Mouse (Mus musculus) mouse trophoblast stem cell (cell line): ENCODE measurements around the gene Gm20388.

Experiments
- in situ Hi-C, 2 experiments: fragments of 300-500 bp; cut with MseI, MboI; formaldehyde crosslinking; loops; 2 replicates in 1 of 2; 3 replicates in 1 of 2; pipeline ENCODE4 v1.15.1; 2025

Gene Gm20388

GRCm38 (mm10) chr8:123701952-123702587, 3791.4 kb downstream of the Gm20388 start:
- in situ Hi-C loops, result no loop called here

GRCm38 (mm10) chr8:123705376-123705775, 3794.7 kb downstream of the Gm20388 start:
- in situ Hi-C loops, result no loop called here

- in situ Hi-C loops, result no loop called here
Observed at GRCm38 (mm10) chr8:123707137-123707536, 3796.5 kb downstream of the Gm20388 start.

- in situ Hi-C loops, result no loop called here
Observed at GRCm38 (mm10) chr8:123708729-123709128, 3798.1 kb downstream of the Gm20388 start.

GRCm38 (mm10) chr8:123710335-123710734, 3799.7 kb downstream of the Gm20388 start:
- in situ Hi-C loops, result no loop called here

GRCm38 (mm10) chr8:123714451-123714850, 3803.8 kb downstream of the Gm20388 start:
- in situ Hi-C loops, result no loop called here

GRCm38 (mm10) chr8:123715916-123716592, 3805.4 kb downstream of the Gm20388 start:
- in situ Hi-C loops, result loop anchor here in 1 of 2 experiments (5.0 kb wide), 1 partner anchor 41 kb away; no protein-coding TSS in a partner anchor

GRCm38 (mm10) chr8:123717104-123717503, 3806.5 kb downstream of the Gm20388 start:
- in situ Hi-C loops, result loop anchor here in 1 of 2 experiments (5.0 kb wide), 1 partner anchor 40 kb away; no protein-coding TSS in a partner anchor

- in situ Hi-C loops, result loop anchor here in 1 of 2 experiments (5.0 kb wide), 1 partner anchor 39 kb away; no protein-coding TSS in a partner anchor
Observed at GRCm38 (mm10) chr8:123717516-123718490, 3807.2 kb downstream of the Gm20388 start.

GRCm38 (mm10) chr8:123718752-123719151, 3808.1 kb downstream of the Gm20388 start:
- in situ Hi-C loops, result loop anchor here in 1 of 2 experiments (5.0 kb wide), 1 partner anchor 39 kb away; no protein-coding TSS in a partner anchor

- in situ Hi-C loops, result loop anchor here in 1 of 2 experiments (5.0 kb wide), 1 partner anchor 38 kb away; no protein-coding TSS in a partner anchor
Observed at GRCm38 (mm10) chr8:123719280-123719679, 3808.6 kb downstream of the Gm20388 start.

GRCm38 (mm10) chr8:123719811-123720210, 3809.2 kb downstream of the Gm20388 start:
- in situ Hi-C loops, result loop anchor here in 1 of 2 experiments (5.0 kb wide), 1 partner anchor 37 kb away; no protein-coding TSS in a partner anchor

- in situ Hi-C loops, result no loop called here
Observed at GRCm38 (mm10) chr8:123720471-123721001, 3809.9 kb downstream of the Gm20388 start.

- in situ Hi-C loops, result no loop called here
Observed at GRCm38 (mm10) chr8:123722245-123722644, 3811.6 kb downstream of the Gm20388 start.

GRCm38 (mm10) chr8:123724752-123725151, 3814.1 kb downstream of the Gm20388 start:
- in situ Hi-C loops, result no loop called here

- in situ Hi-C loops, result no loop called here
Observed at GRCm38 (mm10) chr8:123725261-123725660, 3814.6 kb downstream of the Gm20388 start.

GRCm38 (mm10) chr8:123726759-123727158, 3816.1 kb downstream of the Gm20388 start:
- in situ Hi-C loops, result no loop called here

- in situ Hi-C loops, result no loop called here
Observed at GRCm38 (mm10) chr8:123729055-123729785, 3818.6 kb downstream of the Gm20388 start.

GRCm38 (mm10) chr8:123729786-123730411, 3819.3 kb downstream of the Gm20388 start:
- in situ Hi-C loops, result no loop called here

- in situ Hi-C loops, result no loop called here
Observed at GRCm38 (mm10) chr8:123732332-123732731, 3821.7 kb downstream of the Gm20388 start.
